Mouse (Mus musculus): ENCODE measurements around the gene Fgfr4.

DNA sequence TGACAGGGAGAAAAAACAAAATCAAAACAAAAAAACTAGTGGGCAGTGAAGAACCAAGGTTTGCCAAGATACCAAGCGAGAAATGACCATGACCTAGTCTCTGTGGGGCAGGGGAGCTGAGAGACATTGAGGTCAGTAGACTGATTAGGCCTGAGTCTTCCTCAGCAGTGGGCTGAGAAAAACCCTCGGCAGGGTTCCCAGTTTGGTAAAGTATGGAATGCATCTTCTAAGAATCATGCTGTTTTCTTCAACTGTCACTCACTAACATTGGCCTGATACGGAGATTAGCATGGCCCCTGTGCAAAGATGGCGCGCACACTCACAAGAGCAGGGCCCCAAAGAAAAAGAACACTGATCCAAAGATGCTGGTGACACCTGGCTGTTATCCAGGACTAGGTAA, 1.5 kb downstream of the Fgfr4 start:
- no peak for TF ChIP-seq POLR2A (IDR thresholded peaks at IDR 0.05; ENCODE audit: borderline replicate concordance, insufficient read depth, low read length)
- no peak for TF ChIP-seq CTCF (IDR thresholded peaks at IDR 0.05; ENCODE audit: borderline replicate concordance, insufficient read depth, low read depth, low read length)

Measured in cerebellum, adult 2 months (tissue).